Mouse (Mus musculus): ENCODE results near the gene A4gnt. TPM values are rescaled to one million over a fixed set of nuclear protein-coding genes. Genes with fewer than 3 reads are reported as not detected.
"Not testable (repeated sequence)": the region's sequence is repeated elsewhere in the genome, so short reads cannot be mapped to it uniquely, and the experiment has no call there.

The A4gnt gene
- polyA plus RNA-seq (2016; fragmentation: Nextera tagmentation; extraction: Ambion mirVana): not detected in 2 replicates

DNA sequence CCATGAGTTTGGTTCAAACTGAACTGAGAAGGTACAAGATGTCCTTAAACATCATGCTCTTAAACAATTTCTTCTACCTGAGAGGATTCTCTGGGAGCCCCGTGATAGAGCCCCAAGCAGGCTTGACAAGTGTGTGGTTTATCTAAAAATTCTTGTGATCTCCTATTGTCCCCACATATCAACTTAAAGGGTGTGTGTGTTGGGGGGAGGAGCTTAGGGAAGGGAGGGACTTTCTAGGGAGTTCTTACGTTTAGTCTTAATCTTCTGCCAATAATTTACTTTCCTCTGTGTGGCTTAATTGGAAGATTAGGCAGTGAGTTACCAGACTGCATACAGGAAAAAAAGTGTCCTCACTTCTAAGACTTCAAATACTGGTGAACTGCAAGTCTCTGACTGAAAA is at the start of gene A4gnt:
TSS of gene A4gnt (plus strand) at position 301 of the 400 bp plus-strand sequence.
- H3K4me1 ChIP-seq (replicated peaks): no peaks in the 10 kb centered on the region
- H3K27ac ChIP-seq: no peak within 1 kb of the TSS
- DNase-seq (ENCODE audit: low spot score): no peak
- WGBS: 66% methylated on average over 2 of the region's 2 CpGs
- H3K36me3 ChIP-seq: no peaks in the 10 kb centered on the region
- H3K4me3 ChIP-seq: no peak within 1 kb of the TSS
- H3K27me3 ChIP-seq (ENCODE audit: insufficient read depth, poor library complexity, severe bottlenecking): no peaks in the 10 kb centered on the region
- no peaks in the 10 kb centered on the region for H3K9me3 ChIP-seq

DNA sequence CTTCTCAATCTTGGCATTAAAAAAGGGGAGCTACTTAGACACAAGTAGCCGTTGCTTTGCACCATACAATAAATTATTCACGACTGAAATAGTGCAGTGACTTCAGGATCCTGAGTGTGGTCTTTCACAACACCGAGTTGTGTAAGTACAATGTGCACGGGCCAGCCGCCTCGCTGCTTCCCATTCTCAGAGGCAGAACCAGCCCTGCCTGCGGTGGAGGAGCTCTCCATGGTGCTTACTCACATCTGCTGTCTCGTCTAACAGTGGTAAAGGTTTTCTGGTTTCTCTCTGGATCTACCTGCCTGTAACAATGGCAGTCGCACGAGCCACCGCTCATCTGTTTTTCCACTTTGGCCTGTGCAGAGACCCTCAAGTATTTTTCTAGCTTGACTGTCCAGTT is 48.6 kb upstream of the A4gnt start:
- H3K4me1 ChIP-seq (replicated peaks): peaks cover 14% of the 10 kb centered on the region
- no peaks in the 10 kb centered on the region for H3K27me3 ChIP-seq (ENCODE audit: insufficient read depth, poor library complexity, severe bottlenecking)
- H3K36me3 ChIP-seq: no peaks in the 10 kb centered on the region
- no peak overlapping the region for H3K27ac ChIP-seq
- WGBS: 32% methylated on average over 11 of the region's 11 CpGs
- no peaks in the 10 kb centered on the region for H3K9me3 ChIP-seq
- peak; percentile 61 for DNase-seq (ENCODE audit: low spot score)
- H3K4me3 ChIP-seq: no peak overlapping the region

- H3K27me3 ChIP-seq (ENCODE audit: insufficient read depth, poor library complexity, severe bottlenecking): 0 out of 2 replicates have a peak, but pooled peaks cover 6% of the 10 kb centered on the region
- peaks cover 18% of the 10 kb centered on the region for H3K4me1 ChIP-seq (replicated peaks)
- no peak for DNase-seq (ENCODE audit: low spot score)
- peak overlapping the region; percentile 96 for H3K4me3 ChIP-seq
- 2% methylated on average over 15 of the region's 15 CpGs for WGBS
- H3K27ac ChIP-seq: peak overlapping the region; percentile 100
- no peaks in the 10 kb centered on the region for H3K9me3 ChIP-seq
- H3K36me3 ChIP-seq: no peaks in the 10 kb centered on the region
Measured at GRCm38 (mm10) chr9:99568023-99568346, 44.3 kb upstream of the A4gnt start.

DNA sequence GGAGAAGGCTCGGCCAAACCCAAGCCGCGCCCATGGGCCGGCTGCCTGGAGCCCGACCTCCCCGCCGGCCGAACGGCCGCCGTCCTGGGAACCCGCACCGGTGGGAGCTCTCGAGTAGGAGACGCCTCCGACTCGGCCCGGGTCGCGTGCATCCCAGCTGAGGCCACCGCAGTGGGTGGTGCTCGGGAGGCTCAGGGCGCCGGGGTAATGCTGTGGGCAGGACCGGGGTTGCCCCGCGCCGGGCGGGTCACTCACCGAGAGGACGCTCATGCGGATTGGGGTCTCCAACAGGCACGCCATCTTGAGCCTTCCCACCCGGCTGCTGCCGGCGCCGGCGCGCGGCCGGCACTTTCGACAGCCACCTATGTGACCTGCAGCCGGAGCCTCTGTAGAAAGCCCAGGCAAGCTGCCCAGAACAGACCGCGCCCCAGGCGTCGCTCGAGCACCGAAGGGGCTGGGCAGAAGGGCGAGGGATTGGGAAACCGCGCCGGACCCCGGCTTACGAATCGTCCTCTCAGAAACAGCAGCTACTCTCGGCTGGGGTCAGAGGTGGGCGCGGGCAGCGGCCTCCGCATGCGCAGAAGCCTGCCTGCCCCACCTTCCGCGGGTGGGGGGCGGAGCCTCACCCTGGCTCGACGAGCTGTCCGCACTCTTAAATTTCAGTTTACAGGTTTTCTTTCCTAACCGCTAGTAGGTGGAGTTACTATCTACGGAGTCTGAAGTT is 43.8 kb upstream of the A4gnt start, which contains the start of gene Armc8:
TSS of gene Armc8 (minus strand) at position 553 of the 724 bp plus-strand sequence.
- H3K36me3 ChIP-seq: no peaks in the 10 kb centered on the region
- H3K9me3 ChIP-seq: no peaks in the 10 kb centered on the region
- peak within 1 kb of the TSS; percentile 100 for H3K27ac ChIP-seq
- H3K4me1 ChIP-seq (replicated peaks): peaks cover 18% of the 10 kb centered on the region
- DNase-seq (ENCODE audit: low spot score): peak; percentile 92
- WGBS: under 1% methylated on average over 70 of the region's 70 CpGs
- 0 out of 2 replicates have a peak, but pooled peaks cover 6% of the 10 kb centered on the region for H3K27me3 ChIP-seq (ENCODE audit: insufficient read depth, poor library complexity, severe bottlenecking)
- H3K4me3 ChIP-seq: peak within 1 kb of the TSS; percentile 96

DNA sequence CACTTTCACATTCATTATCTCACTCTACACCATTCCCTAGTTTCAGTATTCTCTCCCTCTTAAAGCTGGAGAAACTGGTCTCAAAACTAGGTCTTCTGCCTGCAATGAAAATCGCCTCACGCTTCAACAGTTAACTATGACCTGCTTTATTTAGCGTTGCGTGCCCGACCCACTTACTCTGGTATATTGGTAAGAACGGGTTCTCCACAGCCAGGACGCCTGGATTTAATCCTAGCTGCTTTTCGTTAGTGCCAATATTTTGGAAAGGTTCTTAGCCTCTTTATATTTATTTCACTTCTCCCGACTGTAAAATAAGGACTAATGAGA is 43.3 kb upstream of the A4gnt start:
- H3K27ac ChIP-seq: peak overlapping the region; percentile 100
- no peaks in the 10 kb centered on the region for H3K9me3 ChIP-seq
- peaks cover 18% of the 10 kb centered on the region for H3K4me1 ChIP-seq (replicated peaks)
- 2% methylated on average over 9 of the region's 9 CpGs for WGBS
- 0 out of 2 replicates have a peak, but pooled peaks cover 6% of the 10 kb centered on the region for H3K27me3 ChIP-seq (ENCODE audit: insufficient read depth, poor library complexity, severe bottlenecking)
- no peaks in the 10 kb centered on the region for H3K36me3 ChIP-seq
- DNase-seq (ENCODE audit: low spot score): no peak
- peak overlapping the region; percentile 96 for H3K4me3 ChIP-seq

DNA sequence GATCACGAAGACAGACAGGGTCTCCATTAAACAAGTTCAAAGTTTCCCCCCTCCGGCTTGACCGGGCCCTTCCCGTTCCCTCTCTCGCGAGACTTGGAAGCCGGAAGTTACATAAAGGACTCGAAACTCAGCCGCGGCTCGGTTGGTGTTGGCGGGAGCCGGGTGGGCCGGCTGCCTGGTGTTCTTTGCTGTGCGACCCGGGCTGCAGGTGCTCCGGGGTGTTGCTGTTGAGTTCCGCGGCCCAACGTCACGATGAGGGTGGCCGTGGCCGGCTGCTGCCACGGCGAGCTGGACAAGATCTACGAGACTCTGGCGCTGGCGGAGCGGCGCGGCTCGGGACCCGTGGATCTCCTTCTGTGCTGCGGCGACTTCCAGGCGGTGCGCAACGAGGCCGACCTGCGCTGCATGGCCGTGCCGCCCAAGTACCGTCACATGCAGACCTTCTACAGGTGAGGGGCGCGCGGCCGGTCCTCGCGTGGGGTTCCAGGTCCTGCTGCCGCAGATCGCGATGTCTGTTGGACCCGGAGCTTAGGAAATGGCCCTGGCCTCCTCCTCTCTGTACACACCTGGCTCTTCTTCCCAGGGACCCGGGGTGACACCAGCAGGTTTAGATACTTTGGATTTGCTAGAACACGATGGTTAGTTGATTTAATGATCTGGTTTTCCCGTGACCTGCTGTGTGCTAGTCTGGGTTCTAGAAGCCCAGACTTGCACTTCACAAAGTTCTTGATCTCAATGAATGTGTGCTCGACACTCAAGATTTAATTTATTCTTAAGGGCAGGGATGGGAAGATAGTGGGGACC is 36.4 kb upstream of the A4gnt start, which contains the start of gene Dbr1:
TSS of gene Dbr1 (plus strand) at position 123 of the 804 bp plus-strand sequence.
- H3K9me3 ChIP-seq: no peaks in the 10 kb centered on the region
- under 1% methylated on average over 57 of the region's 57 CpGs for WGBS
- peak within 1 kb of the TSS; percentile 96 for H3K4me3 ChIP-seq
- peak within 1 kb of the TSS; percentile 94 for H3K27ac ChIP-seq
- H3K27me3 ChIP-seq (ENCODE audit: insufficient read depth, poor library complexity, severe bottlenecking): peaks cover 6% of the 10 kb centered on the region; the same call in 1 of the 2 replicates
- peaks cover 30% of the 10 kb centered on the region for H3K36me3 ChIP-seq
- peak; percentile 91 for DNase-seq (ENCODE audit: low spot score)
- H3K4me1 ChIP-seq (replicated peaks): peaks cover 19% of the 10 kb centered on the region

DNA sequence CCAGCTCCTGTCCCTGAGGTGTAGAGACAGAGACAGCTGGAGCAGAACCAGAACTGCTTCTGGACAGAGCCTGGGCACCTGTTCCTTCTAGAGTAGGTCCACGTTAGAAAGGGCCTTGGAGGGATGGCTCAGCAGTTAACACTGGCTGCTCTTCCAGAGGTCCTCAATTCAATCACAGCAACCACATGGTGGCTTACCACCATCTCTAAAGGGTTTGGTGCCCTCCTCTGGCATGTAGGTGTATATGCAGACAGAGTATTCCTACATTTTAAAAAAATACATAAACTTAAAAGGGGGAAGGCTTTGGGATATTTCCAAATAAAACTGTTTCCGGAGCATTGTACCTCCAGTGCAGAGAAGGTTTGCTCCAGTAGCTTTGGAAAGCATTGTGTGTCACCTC is 31.6 kb upstream of the A4gnt start:
- Histone ChIP-seq H3K4me3 (no peak overlapping the region), H3K4me1 (replicated peaks) (peaks cover 19% of the 10 kb centered on the region), H3K36me3 (peaks cover 77% of the 10 kb centered on the region), H3K9me3 (no peaks in the 10 kb centered on the region), H3K27ac (no peak overlapping the region), H3K27me3 (ENCODE audit: insufficient read depth, poor library complexity, severe bottlenecking) (no peaks in the 10 kb centered on the region)
- 60% methylated on average over 2 of the region's 2 CpGs for WGBS
- peak; percentile 22 for DNase-seq (ENCODE audit: low spot score)

DNA sequence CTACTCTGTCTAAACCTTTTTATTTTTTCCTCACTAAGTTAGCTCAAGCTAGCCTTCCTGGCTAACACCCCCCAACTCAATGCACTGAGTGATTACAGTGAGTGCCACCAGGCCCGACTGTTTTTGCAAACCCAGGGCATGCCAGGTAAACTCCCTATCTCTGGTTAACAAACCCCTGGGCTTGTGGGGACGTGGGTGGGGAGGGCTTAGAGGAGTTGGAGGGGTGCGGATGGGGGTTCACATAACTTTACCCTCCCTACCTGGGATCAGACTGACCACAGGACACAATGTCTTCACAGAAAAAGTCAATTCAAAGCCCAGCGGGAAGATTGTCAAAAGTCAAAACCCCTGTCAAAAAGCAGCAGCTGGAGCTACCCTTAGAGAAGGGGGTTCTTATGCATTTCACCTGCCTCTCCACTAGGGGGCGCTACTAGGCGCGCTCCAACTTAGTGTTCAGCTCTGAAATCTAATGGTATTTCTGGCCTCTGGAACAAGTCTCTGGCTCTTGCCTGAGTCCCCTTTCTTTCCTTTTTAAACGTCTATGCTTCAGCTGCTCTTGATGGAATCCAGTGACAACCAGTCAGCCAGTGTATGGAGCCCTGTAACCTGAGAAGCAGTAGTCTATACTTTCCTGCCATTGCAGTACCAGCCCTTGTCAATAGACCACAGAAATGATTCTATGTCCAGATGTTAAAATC is 24.6 kb upstream of the A4gnt start:
- no peaks in the 10 kb centered on the region for H3K27me3 ChIP-seq (ENCODE audit: insufficient read depth, poor library complexity, severe bottlenecking)
- DNase-seq (ENCODE audit: low spot score): peak; percentile 74
- no peak overlapping the region for H3K4me3 ChIP-seq
- no peaks in the 10 kb centered on the region for H3K9me3 ChIP-seq
- no peaks in the 10 kb centered on the region for H3K4me1 ChIP-seq (replicated peaks)
- peaks cover 29% of the 10 kb centered on the region for H3K36me3 ChIP-seq
- H3K27ac ChIP-seq: no peak overlapping the region
- WGBS: 31% methylated on average over 8 of the region's 8 CpGs

GRCm38 (mm10) chr9:99591144-99591543 is 21.2 kb upstream of the A4gnt start:
- Histone ChIP-seq H3K27ac (no peak overlapping the region), H3K4me3 (no peak overlapping the region), H3K27me3 (ENCODE audit: insufficient read depth, poor library complexity, severe bottlenecking) (no peaks in the 10 kb centered on the region), H3K9me3 (peaks cover 3% of the 10 kb centered on the region; the same call in 1 of the 2 replicates), H3K4me1 (replicated peaks) (no peaks in the 10 kb centered on the region), H3K36me3 (no peaks in the 10 kb centered on the region)
- WGBS: 83% methylated on average over 8 of the region's 8 CpGs
- DNase-seq (ENCODE audit: low spot score): no peak

DNA sequence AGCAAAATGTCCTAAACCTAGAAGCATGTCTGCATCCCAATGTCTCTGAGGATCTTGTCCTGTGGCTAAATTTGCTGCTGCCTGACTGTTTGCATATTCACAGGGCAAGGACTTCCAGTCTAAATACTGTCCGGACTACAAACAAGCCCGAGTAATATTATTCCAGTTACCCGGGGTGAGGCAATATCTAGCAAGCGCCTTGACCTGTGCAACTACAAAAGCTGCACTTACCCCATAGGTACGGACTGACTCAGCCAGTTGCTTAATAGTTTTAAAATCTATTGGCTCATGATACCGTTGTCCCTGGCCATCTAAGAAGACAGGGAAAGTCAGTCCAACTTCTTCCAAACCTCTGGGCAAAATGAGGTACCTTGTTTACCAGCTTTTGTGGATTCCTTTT is 13.2 kb upstream of the A4gnt start:
- WGBS: 97% methylated on average over 6 of the region's 6 CpGs
- not testable (repeated sequence) for DNase-seq (ENCODE audit: low spot score); H3K9me3 ChIP-seq; H3K4me3 ChIP-seq; H3K27me3 ChIP-seq (ENCODE audit: insufficient read depth, poor library complexity, severe bottlenecking); H3K27ac ChIP-seq; H3K36me3 ChIP-seq; H3K4me1 ChIP-seq (replicated peaks)

- no peak overlapping the region for H3K27ac ChIP-seq
- no peak overlapping the region for H3K4me3 ChIP-seq
- H3K9me3 ChIP-seq: no peaks in the 10 kb centered on the region
- no peaks in the 10 kb centered on the region for H3K36me3 ChIP-seq
- H3K27me3 ChIP-seq (ENCODE audit: insufficient read depth, poor library complexity, severe bottlenecking): no peaks in the 10 kb centered on the region
- no peak for DNase-seq (ENCODE audit: low spot score)
- H3K4me1 ChIP-seq (replicated peaks): no peaks in the 10 kb centered on the region
- 80% methylated on average over 2 of the region's 2 CpGs for WGBS
Measured at GRCm38 (mm10) chr9:99603566-99603965, 8.7 kb upstream of the A4gnt start.

DNA sequence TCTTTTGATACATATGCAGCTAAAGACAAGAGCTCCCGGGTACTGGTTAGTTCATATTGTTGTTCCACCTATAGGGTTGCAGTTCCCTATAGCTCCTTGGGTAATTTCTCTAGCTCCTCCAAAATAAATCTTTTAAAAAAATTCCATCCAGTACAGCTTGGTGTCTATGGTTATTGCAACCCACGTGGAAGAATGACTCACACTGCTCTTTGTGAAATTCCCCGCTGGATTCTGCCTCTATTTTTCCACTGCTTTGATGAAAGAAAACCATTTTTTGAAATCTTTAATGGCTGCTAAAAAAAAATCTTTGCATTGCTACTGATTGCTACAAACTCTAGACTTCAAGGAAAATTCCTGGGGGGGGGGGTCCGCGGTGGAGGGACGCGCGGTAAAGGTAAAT is 7.4 kb downstream of the A4gnt start:
- Histone ChIP-seq H3K27ac (no peak overlapping the region), H3K9me3 (no peaks in the 10 kb centered on the region), H3K36me3 (no peaks in the 10 kb centered on the region), H3K27me3 (ENCODE audit: insufficient read depth, poor library complexity, severe bottlenecking) (no peaks in the 10 kb centered on the region), H3K4me3 (no peak overlapping the region), H3K4me1 (replicated peaks) (no peaks in the 10 kb centered on the region)
- 92% methylated on average over 8 of the region's 8 CpGs for WGBS
- no peak for DNase-seq (ENCODE audit: low spot score)

GRCm38 (mm10) chr9:99620196-99620595 is 7.9 kb downstream of the A4gnt start:
- H3K27me3 ChIP-seq (ENCODE audit: insufficient read depth, poor library complexity, severe bottlenecking): no peaks in the 10 kb centered on the region
- no peaks in the 10 kb centered on the region for H3K4me1 ChIP-seq (replicated peaks)
- no peaks in the 10 kb centered on the region for H3K9me3 ChIP-seq
- 93% methylated on average over 11 of the region's 11 CpGs for WGBS
- no peak overlapping the region for H3K27ac ChIP-seq
- no peak for DNase-seq (ENCODE audit: low spot score)
- no peaks in the 10 kb centered on the region for H3K36me3 ChIP-seq
- no peak overlapping the region for H3K4me3 ChIP-seq
